Mouse (Mus musculus) cerebellum, adult 2 months (tissue): ENCODE results near the gene Slc5a4b. TPM values are rescaled to one million over a fixed set of nuclear protein-coding genes. Genes with fewer than 3 reads are reported as not detected.

Experiments used
- DNase-seq, 2 experiments: peaks; one replicate each; pipeline ENCODE4 v3.0.0; 2021
- H3K27ac ChIP-seq: fragments of 200-500 bp; 2 replicates; pipeline ENCODE4 v1.5.1; 2012; ENCODE audit warnings: low read length, control low read depth, inconsistent platforms; ENCODE audit not compliant: insufficient read depth
- H3K27me3 ChIP-seq: fragments of 200-500 bp; 2 replicates; pipeline ENCODE4 v1.6.1; 2012; ENCODE audit warnings: inconsistent platforms, mild to moderate bottlenecking, low read length, moderate library complexity; ENCODE audit not compliant: control insufficient read depth, insufficient read depth
- H3K4me1 ChIP-seq: fragments of 200-500 bp; 2 replicates; pipeline ENCODE4 v1.6.1; 2011; ENCODE audit warnings: low read length; ENCODE audit not compliant: control insufficient read depth, insufficient read depth
- H3K4me3 ChIP-seq: fragments of 200-500 bp; replicated peaks from 2 replicates; pipeline ENCODE3; 2011; ENCODE audit warnings: mild to moderate bottlenecking, low read depth, low read length, control low read depth; ENCODE audit not compliant: insufficient read depth
- CTCF ChIP-seq: fragments of 200-500 bp; IDR thresholded peaks from 2 replicates; pipeline ENCODE4 v1.5.1; 2011; ENCODE audit warnings: low read depth, mild to moderate bottlenecking, control low read depth, low read length, moderate library complexity, borderline replicate concordance; ENCODE audit not compliant: insufficient read depth
- POLR2A ChIP-seq: fragments of 200-500 bp; IDR thresholded peaks from 2 replicates; pipeline ENCODE4 v1.6.1; 2011; ENCODE audit warnings: low read length, control low read depth, borderline replicate concordance; ENCODE audit not compliant: insufficient read depth
- WGBS: fragments of 180-500 bp; shearing (Covaris S2); methylation state at CpG from one replicate; pipeline ENCODE4 v1.1.7; 2018; 5-methylcytosine and 5-hydroxymethylcytosine counted together
- polyA plus RNA-seq: library from polyadenylated mRNA; depleted of rRNA; stranded (reverse); fragments of >200 nt; gene quantifications from 2 replicates; pipeline ENCODE4 v1.2.3, GENCODE M21; 2012; rRNA removed

Gene Slc5a4b
- polyA plus RNA-seq, 1 experiment: not detected

GRCm38 (mm10) chr10:76028016-76028366 lies 82.8 kb downstream of the Slc5a4b start:
- Histone ChIP-seq H3K27ac (no peak overlapping the region), H3K27me3 (no peaks in the 10 kb centered on the region), H3K4me1 (no peaks in the 10 kb centered on the region), H3K4me3 (no peak overlapping the region)
- TF ChIP-seq CTCF: no peak
- no peak for TF ChIP-seq POLR2A
- 42% methylated on average over 4 of the region's 4 CpGs for WGBS
- DNase-seq: no peak

- WGBS: 69% methylated on average over 12 of the region's 12 CpGs
These were observed 83.4 kb downstream of the Slc5a4b start for GRCm38 (mm10) chr10:76027127-76028015.

GRCm38 (mm10) chr10:76025470-76026190 lies 85.1 kb downstream of the Slc5a4b start:
- DNase-seq: no peak
- Histone ChIP-seq H3K27me3 (no peaks in the 10 kb centered on the region), H3K4me1 (no peaks in the 10 kb centered on the region), H3K4me3 (no peak overlapping the region), H3K27ac (no peak overlapping the region)
- TF ChIP-seq POLR2A (no peak), CTCF (no peak)
- 91% methylated on average over 10 of the region's 10 CpGs for WGBS

More at GRCm38 (mm10) chr10:76027127-76028015, 83.4 kb downstream of the Slc5a4b start:
- H3K4me1 ChIP-seq: no peaks in the 10 kb centered on the region
- DNase-seq: no peak
- H3K4me3 ChIP-seq: no peak overlapping the region
- no peak overlapping the region for H3K27ac ChIP-seq
- TF ChIP-seq POLR2A: no peak
- no peak for TF ChIP-seq CTCF
- H3K27me3 ChIP-seq: no peaks in the 10 kb centered on the region

- WGBS: 93% methylated on average over 6 of the region's 6 CpGs
- no peak for TF ChIP-seq CTCF
- Histone ChIP-seq H3K4me3 (no peak overlapping the region), H3K4me1 (no peaks in the 10 kb centered on the region), H3K27me3 (no peaks in the 10 kb centered on the region), H3K27ac (no peak overlapping the region)
- DNase-seq: no peak
These were observed 86.8 kb downstream of the Slc5a4b start for GRCm38 (mm10) chr10:76023921-76024320.

GRCm38 (mm10) chr10:76021728-76022127 lies 89.0 kb downstream of the Slc5a4b start:
- WGBS: 82% methylated on average over 3 of the region's 3 CpGs
- TF ChIP-seq CTCF (no peak), POLR2A (no peak)
- no peaks in the 10 kb centered on the region for H3K27me3 ChIP-seq
- H3K4me3 ChIP-seq: no peak overlapping the region
- DNase-seq: no peak
- H3K27ac ChIP-seq: no peak overlapping the region
- no peaks in the 10 kb centered on the region for H3K4me1 ChIP-seq

GRCm38 (mm10) chr10:76016886-76017285 lies 93.9 kb downstream of the Slc5a4b start:
- Histone ChIP-seq H3K27me3 (no peaks in the 10 kb centered on the region), H3K4me3 (no peak overlapping the region), H3K27ac (no peak overlapping the region), H3K4me1 (no peaks in the 10 kb centered on the region)
- no peak for DNase-seq
- TF ChIP-seq POLR2A (no peak), CTCF (no peak)
- 92% methylated on average over 3 of the region's 3 CpGs for WGBS

GRCm38 (mm10) chr10:76012922-76013321 lies 97.8 kb downstream of the Slc5a4b start:
- Histone ChIP-seq H3K27me3 (no peaks in the 10 kb centered on the region), H3K27ac (no peak overlapping the region), H3K4me1 (no peaks in the 10 kb centered on the region), H3K4me3 (no peak overlapping the region)
- no peak for DNase-seq
- TF ChIP-seq POLR2A (no peak), CTCF (no peak)
- 53% methylated on average over 6 of the region's 6 CpGs for WGBS

- Histone ChIP-seq H3K27me3 (no peaks in the 10 kb centered on the region), H3K4me3 (no peak overlapping the region), H3K4me1 (no peaks in the 10 kb centered on the region), H3K27ac (no peak overlapping the region)
- DNase-seq: no peak
- WGBS: 67% methylated on average over 3 of the region's 3 CpGs
- TF ChIP-seq CTCF (no peak), POLR2A (no peak)
These were observed 100.9 kb downstream of the Slc5a4b start for GRCm38 (mm10) chr10:76009812-76010211.

Other genes with a start within 250 kb of the Slc5a4b start
- 3.4 TPM in 2 replicates for gene Derl3, start 217.5 kb downstream of the Slc5a4b start, polyA plus RNA-seq
- 78.5 and 82.1 TPM in 2 replicates for gene Smarcb1, start 189.3 kb downstream of the Slc5a4b start, polyA plus RNA-seq
- 567 and 609 TPM in 2 replicates for gene Chchd10, start 177.8 kb downstream of the Slc5a4b start, polyA plus RNA-seq
- gene Mmp11, start 174.5 kb downstream of the Slc5a4b start, polyA plus RNA-seq: 2.3 and 3.0 TPM in 2 replicates
- gene Gm867, start 170.3 kb downstream of the Slc5a4b start, polyA plus RNA-seq: 0.54 and 0.70 TPM in 2 replicates
- gene Vpreb3, start 167.9 kb downstream of the Slc5a4b start, polyA plus RNA-seq: 0.21 and 1.00 TPM in 2 replicates
- 0.08 TPM in 1 of 2 replicates, not detected in the other for gene Gm5134, start 156.4 kb downstream of the Slc5a4b start, polyA plus RNA-seq
- 17.9 and 18.1 TPM in 2 replicates for gene Zfp280b, start 78.3 kb downstream of the Slc5a4b start, polyA plus RNA-seq
- not detected in 2 replicates for gene Slc5a4a, start 36.5 kb upstream of the Slc5a4b start, polyA plus RNA-seq
- gene Prmt2, start 126.9 kb upstream of the Slc5a4b start, polyA plus RNA-seq: 75.5 and 81.4 TPM in 2 replicates
- 739 and 790 TPM in 2 replicates for gene S100b, start 142.9 kb upstream of the Slc5a4b start, polyA plus RNA-seq
- 68.2 and 80.4 TPM in 2 replicates for gene Dip2a, start 234.3 kb upstream of the Slc5a4b start, polyA plus RNA-seq